Mouse (Mus musculus): ENCODE data around the gene Ngly1. TPM values are rescaled to one million over a fixed set of nuclear protein-coding genes. Genes with fewer than 3 reads are reported as not detected.

Ngly1 gene
- polyA plus RNA-seq, 1 experiment from 2014 or later = 44.9 TPM

DNA sequence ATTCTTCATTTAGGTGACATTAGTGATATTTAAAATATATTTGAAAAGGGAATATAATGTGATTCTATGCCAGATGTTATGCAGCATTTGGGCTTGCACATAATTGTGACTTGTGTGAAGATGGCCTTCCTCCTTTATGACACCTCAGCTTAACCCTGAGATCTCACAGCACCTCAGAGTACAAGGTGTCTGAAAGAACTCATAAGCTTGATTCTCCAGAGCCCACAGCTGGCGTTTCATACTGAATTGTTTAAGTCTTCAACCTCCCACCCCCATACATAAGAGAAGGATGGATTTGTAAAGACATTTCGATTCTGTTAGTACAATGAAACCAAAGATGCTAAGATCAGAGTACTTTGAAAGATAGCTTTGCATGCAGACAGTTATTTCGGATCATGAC lies 1.0 kb downstream of the Ngly1 start:
- H3K4me2 ChIP-seq (ENCODE audit: low read depth, low read length) = peak overlapping the region; percentile 85
- 0 out of 2 replicates have a peak overlapping the region, but pooled peaks have one; percentile 89 for H3K27ac ChIP-seq (ENCODE audit: low read length)
- no peaks in the 10 kb centered on the region for H3K36me3 ChIP-seq (ENCODE audit: control insufficient read depth, insufficient read depth, low read length)
- H3K9me3 ChIP-seq (replicated peaks; ENCODE audit: control insufficient read depth, low read length) = no peaks in the 10 kb centered on the region
- H3K27me3 ChIP-seq (ENCODE audit: control insufficient read depth, insufficient read depth, low read length) = no peaks in the 10 kb centered on the region
- peaks cover 17% of the 10 kb centered on the region; the same call in 1 of the 2 replicates for H3K4me1 ChIP-seq (ENCODE audit: control insufficient read depth, insufficient read depth, low read length)
- peak overlapping the region; percentile 80 for H3K4me3 ChIP-seq (replicated peaks; ENCODE audit: low read length)
- peak overlapping the region; percentile 97 for H3K9ac ChIP-seq (ENCODE audit: low read length)
- ATAC-seq (ENCODE audit: insufficient read depth, low FRiP score) = no peak
- WGBS = 57% methylated on average over 3 of the region's 3 CpGs

DNA sequence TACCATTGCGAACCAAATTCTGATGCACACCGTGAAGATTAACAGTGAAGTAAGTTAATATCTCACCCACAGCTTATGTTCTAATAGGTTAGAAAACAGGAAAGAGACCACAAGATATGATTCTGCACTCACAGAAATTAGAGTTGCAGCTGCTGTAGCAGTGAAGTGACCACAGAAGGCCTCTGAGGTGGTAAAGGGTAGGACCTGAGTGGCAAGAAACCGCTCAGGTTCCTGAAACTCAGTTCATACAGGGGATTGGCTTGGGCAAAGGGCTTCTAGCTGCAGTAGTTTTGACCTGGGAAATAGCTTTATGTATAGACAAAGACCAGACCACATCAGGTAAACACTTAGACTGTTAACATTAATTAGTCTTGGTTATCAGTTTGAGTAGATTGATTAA lies 6.7 kb downstream of the Ngly1 start:
- Histone ChIP-seq H3K4me2 (ENCODE audit: low read depth, low read length) (no peak overlapping the region), H3K27ac (ENCODE audit: low read length) (no peak overlapping the region), H3K27me3 (ENCODE audit: control insufficient read depth, insufficient read depth, low read length) (no peaks in the 10 kb centered on the region), H3K9ac (ENCODE audit: low read length) (no peak overlapping the region), H3K36me3 (ENCODE audit: control insufficient read depth, insufficient read depth, low read length) (peaks cover 9% of the 10 kb centered on the region), H3K4me1 (ENCODE audit: control insufficient read depth, insufficient read depth, low read length) (peaks cover 3% of the 10 kb centered on the region; the same call in 1 of the 2 replicates), H3K4me3 (replicated peaks; ENCODE audit: low read length) (no peak overlapping the region), H3K9me3 (replicated peaks; ENCODE audit: control insufficient read depth, low read length) (no peaks in the 10 kb centered on the region)
- 83% methylated on average over 3 of the region's 3 CpGs for WGBS
- no peak for ATAC-seq (ENCODE audit: insufficient read depth, low FRiP score)

GRCm38 (mm10) chr14:16256209-16256608 lies 7.1 kb downstream of the Ngly1 start:
- H3K36me3 ChIP-seq (ENCODE audit: control insufficient read depth, insufficient read depth, low read length) = peaks cover 9% of the 10 kb centered on the region
- no peak for ATAC-seq (ENCODE audit: insufficient read depth, low FRiP score)

GRCm38 (mm10) chr14:16260541-16260940 lies 11.5 kb downstream of the Ngly1 start:
- Histone ChIP-seq H3K9ac (ENCODE audit: low read length) (no peak overlapping the region), H3K9me3 (replicated peaks; ENCODE audit: control insufficient read depth, low read length) (no peaks in the 10 kb centered on the region), H3K4me2 (ENCODE audit: low read depth, low read length) (no peak overlapping the region), H3K4me1 (ENCODE audit: control insufficient read depth, insufficient read depth, low read length) (no peaks in the 10 kb centered on the region), H3K4me3 (replicated peaks; ENCODE audit: low read length) (no peak overlapping the region), H3K36me3 (ENCODE audit: control insufficient read depth, insufficient read depth, low read length) (peaks cover 9% of the 10 kb centered on the region), H3K27ac (ENCODE audit: low read length) (no peak overlapping the region), H3K27me3 (ENCODE audit: control insufficient read depth, insufficient read depth, low read length) (no peaks in the 10 kb centered on the region)
- ATAC-seq (ENCODE audit: insufficient read depth, low FRiP score) = no peak
- WGBS = 79% methylated on average over 6 of the region's 6 CpGs

More at GRCm38 (mm10) chr14:16256209-16256608, 7.1 kb downstream of the Ngly1 start:
- Histone ChIP-seq H3K4me2 (ENCODE audit: low read depth, low read length) (no peak overlapping the region), H3K4me1 (ENCODE audit: control insufficient read depth, insufficient read depth, low read length) (0 out of 2 replicates have a peak, but pooled peaks cover under 1% of the 10 kb centered on the region), H3K27ac (ENCODE audit: low read length) (no peak overlapping the region), H3K9me3 (replicated peaks; ENCODE audit: control insufficient read depth, low read length) (no peaks in the 10 kb centered on the region), H3K27me3 (ENCODE audit: control insufficient read depth, insufficient read depth, low read length) (no peaks in the 10 kb centered on the region), H3K4me3 (replicated peaks; ENCODE audit: low read length) (no peak overlapping the region), H3K9ac (ENCODE audit: low read length) (no peak overlapping the region)
- WGBS = 39% methylated on average over 2 of the region's 2 CpGs

- Histone ChIP-seq H3K36me3 (ENCODE audit: control insufficient read depth, insufficient read depth, low read length) (no peaks in the 10 kb centered on the region), H3K27me3 (ENCODE audit: control insufficient read depth, insufficient read depth, low read length) (no peaks in the 10 kb centered on the region), H3K4me2 (ENCODE audit: low read depth, low read length) (no peak overlapping the region), H3K4me3 (replicated peaks; ENCODE audit: low read length) (no peak overlapping the region), H3K27ac (ENCODE audit: low read length) (no peak overlapping the region), H3K9ac (ENCODE audit: low read length) (no peak overlapping the region), H3K4me1 (ENCODE audit: control insufficient read depth, insufficient read depth, low read length) (no peaks in the 10 kb centered on the region), H3K9me3 (replicated peaks; ENCODE audit: control insufficient read depth, low read length) (no peaks in the 10 kb centered on the region)
- no peak for ATAC-seq (ENCODE audit: insufficient read depth, low FRiP score)
- WGBS = 84% methylated on average over 3 of the region's 3 CpGs
Observed at GRCm38 (mm10) chr14:16261869-16262268, 12.8 kb downstream of the Ngly1 start.

DNA sequence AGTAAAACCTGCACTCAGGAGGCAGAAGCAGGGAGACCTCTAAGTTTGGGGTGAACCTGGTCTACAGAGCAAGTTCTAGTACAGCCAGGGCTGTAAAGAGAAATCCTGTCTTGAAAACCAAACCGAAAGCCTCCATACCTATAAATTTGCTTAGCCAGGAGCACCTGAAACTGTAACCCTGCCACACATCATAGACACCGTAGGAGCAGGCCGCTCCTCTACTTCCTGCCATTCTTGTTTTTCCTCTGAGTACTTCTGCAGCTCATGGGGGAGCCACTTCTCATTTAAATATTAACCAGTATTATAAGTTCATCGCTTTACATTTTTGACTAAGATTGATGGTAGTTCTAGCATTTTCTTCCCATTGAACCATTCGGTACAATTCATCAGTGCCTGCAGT lies 17.9 kb downstream of the Ngly1 start:
- ATAC-seq (ENCODE audit: insufficient read depth, low FRiP score) = no peak
- H3K4me2 ChIP-seq (ENCODE audit: low read depth, low read length) = no peak overlapping the region
- H3K27me3 ChIP-seq (ENCODE audit: control insufficient read depth, insufficient read depth, low read length) = no peaks in the 10 kb centered on the region
- H3K4me3 ChIP-seq (replicated peaks; ENCODE audit: low read length) = no peak overlapping the region
- H3K36me3 ChIP-seq (ENCODE audit: control insufficient read depth, insufficient read depth, low read length) = 0 out of 2 replicates have a peak, but pooled peaks cover 3% of the 10 kb centered on the region
- H3K9ac ChIP-seq (ENCODE audit: low read length) = no peak overlapping the region
- WGBS = 73% methylated on average over 5 of the region's 5 CpGs
- no peak overlapping the region for H3K27ac ChIP-seq (ENCODE audit: low read length)
- H3K4me1 ChIP-seq (ENCODE audit: control insufficient read depth, insufficient read depth, low read length) = no peaks in the 10 kb centered on the region; the same call in 1 of the 2 replicates
- H3K9me3 ChIP-seq (replicated peaks; ENCODE audit: control insufficient read depth, low read length) = no peaks in the 10 kb centered on the region

GRCm38 (mm10) chr14:16269776-16270175 lies 20.7 kb downstream of the Ngly1 start:
- Histone ChIP-seq H3K9ac (ENCODE audit: low read length) (no peak overlapping the region), H3K4me1 (ENCODE audit: control insufficient read depth, insufficient read depth, low read length) (no peaks in the 10 kb centered on the region; the same call in 1 of the 2 replicates), H3K9me3 (replicated peaks; ENCODE audit: control insufficient read depth, low read length) (no peaks in the 10 kb centered on the region), H3K4me3 (replicated peaks; ENCODE audit: low read length) (no peak overlapping the region), H3K27me3 (ENCODE audit: control insufficient read depth, insufficient read depth, low read length) (no peaks in the 10 kb centered on the region), H3K27ac (ENCODE audit: low read length) (no peak overlapping the region), H3K4me2 (ENCODE audit: low read depth, low read length) (no peak overlapping the region), H3K36me3 (ENCODE audit: control insufficient read depth, insufficient read depth, low read length) (0 out of 2 replicates have a peak, but pooled peaks cover 3% of the 10 kb centered on the region)
- WGBS = 89% methylated on average over 2 of the region's 2 CpGs
- no peak for ATAC-seq (ENCODE audit: insufficient read depth, low FRiP score)

DNA sequence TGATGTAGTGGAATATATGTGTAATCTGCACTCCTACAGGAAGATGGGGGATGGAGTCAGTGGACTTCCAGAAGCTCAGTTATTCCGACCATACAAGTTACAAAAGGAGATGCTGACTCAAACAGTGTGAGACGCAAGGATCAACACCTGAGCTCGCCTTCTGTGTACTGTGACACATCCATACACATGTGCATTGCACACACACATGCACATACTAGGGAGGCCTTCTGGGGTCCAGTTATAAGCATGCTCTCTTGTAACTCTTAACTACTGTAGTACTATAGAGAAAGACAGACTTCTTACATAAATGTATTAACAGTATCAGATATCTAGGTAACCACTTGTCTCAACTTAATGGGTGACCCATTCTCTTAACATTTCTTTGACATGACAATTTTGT lies 24.6 kb downstream of the Ngly1 start:
- Histone ChIP-seq H3K36me3 (ENCODE audit: control insufficient read depth, insufficient read depth, low read length) (0 out of 2 replicates have a peak, but pooled peaks cover 3% of the 10 kb centered on the region), H3K4me2 (ENCODE audit: low read depth, low read length) (no peak overlapping the region), H3K9ac (ENCODE audit: low read length) (no peak overlapping the region), H3K4me3 (replicated peaks; ENCODE audit: low read length) (no peak overlapping the region), H3K27ac (ENCODE audit: low read length) (no peak overlapping the region), H3K9me3 (replicated peaks; ENCODE audit: control insufficient read depth, low read length) (no peaks in the 10 kb centered on the region), H3K4me1 (ENCODE audit: control insufficient read depth, insufficient read depth, low read length) (no peaks in the 10 kb centered on the region), H3K27me3 (ENCODE audit: control insufficient read depth, insufficient read depth, low read length) (no peaks in the 10 kb centered on the region)
- WGBS = 83% methylated on average over 3 of the region's 3 CpGs
- ATAC-seq (ENCODE audit: insufficient read depth, low FRiP score) = no peak

DNA sequence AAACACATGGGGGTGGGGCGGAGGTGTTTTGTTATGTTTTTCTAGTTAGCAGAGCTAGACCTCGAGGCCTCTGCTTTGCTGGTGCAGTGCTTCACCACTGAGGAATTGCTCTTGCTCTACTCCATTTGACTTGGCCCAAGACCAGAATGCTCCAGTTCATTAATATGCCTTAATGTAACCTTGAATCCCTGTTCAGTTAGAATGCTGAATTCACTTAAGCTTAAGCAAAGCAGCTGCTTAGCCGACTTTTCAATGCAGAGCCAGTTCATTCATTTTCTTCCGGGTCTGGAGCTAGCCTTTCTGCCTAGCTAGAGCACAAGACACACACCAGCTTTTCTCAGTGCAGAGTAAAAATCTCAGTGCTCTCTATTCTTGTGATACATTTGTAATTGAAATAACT lies 30.1 kb downstream of the Ngly1 start:
- 62% methylated on average over 4 of the region's 4 CpGs for WGBS
- Histone ChIP-seq H3K4me3 (replicated peaks; ENCODE audit: low read length) (no peak overlapping the region), H3K4me1 (ENCODE audit: control insufficient read depth, insufficient read depth, low read length) (no peaks in the 10 kb centered on the region), H3K4me2 (ENCODE audit: low read depth, low read length) (no peak overlapping the region), H3K27me3 (ENCODE audit: control insufficient read depth, insufficient read depth, low read length) (no peaks in the 10 kb centered on the region), H3K9me3 (replicated peaks; ENCODE audit: control insufficient read depth, low read length) (no peaks in the 10 kb centered on the region), H3K9ac (ENCODE audit: low read length) (no peak overlapping the region), H3K36me3 (ENCODE audit: control insufficient read depth, insufficient read depth, low read length) (peaks cover 3% of the 10 kb centered on the region; the same call in 1 of the 2 replicates), H3K27ac (ENCODE audit: low read length) (no peak overlapping the region)
- no peak for ATAC-seq (ENCODE audit: insufficient read depth, low FRiP score)

All from stomach, embryonic 16.5 days (tissue).